Mouse (Mus musculus) cerebellum, adult 9-10 months (tissue): ENCODE data around the gene 5031439G07Rik.
"Not testable (repeated sequence)": the region's sequence is repeated elsewhere in the genome, so short reads cannot be mapped to it uniquely, and the experiment has no call there.

ENCODE experiments used
- DNase-seq: peaks from one replicate; pipeline ENCODE4 v3.0.0; 2022

5031439G07Rik gene

DNA sequence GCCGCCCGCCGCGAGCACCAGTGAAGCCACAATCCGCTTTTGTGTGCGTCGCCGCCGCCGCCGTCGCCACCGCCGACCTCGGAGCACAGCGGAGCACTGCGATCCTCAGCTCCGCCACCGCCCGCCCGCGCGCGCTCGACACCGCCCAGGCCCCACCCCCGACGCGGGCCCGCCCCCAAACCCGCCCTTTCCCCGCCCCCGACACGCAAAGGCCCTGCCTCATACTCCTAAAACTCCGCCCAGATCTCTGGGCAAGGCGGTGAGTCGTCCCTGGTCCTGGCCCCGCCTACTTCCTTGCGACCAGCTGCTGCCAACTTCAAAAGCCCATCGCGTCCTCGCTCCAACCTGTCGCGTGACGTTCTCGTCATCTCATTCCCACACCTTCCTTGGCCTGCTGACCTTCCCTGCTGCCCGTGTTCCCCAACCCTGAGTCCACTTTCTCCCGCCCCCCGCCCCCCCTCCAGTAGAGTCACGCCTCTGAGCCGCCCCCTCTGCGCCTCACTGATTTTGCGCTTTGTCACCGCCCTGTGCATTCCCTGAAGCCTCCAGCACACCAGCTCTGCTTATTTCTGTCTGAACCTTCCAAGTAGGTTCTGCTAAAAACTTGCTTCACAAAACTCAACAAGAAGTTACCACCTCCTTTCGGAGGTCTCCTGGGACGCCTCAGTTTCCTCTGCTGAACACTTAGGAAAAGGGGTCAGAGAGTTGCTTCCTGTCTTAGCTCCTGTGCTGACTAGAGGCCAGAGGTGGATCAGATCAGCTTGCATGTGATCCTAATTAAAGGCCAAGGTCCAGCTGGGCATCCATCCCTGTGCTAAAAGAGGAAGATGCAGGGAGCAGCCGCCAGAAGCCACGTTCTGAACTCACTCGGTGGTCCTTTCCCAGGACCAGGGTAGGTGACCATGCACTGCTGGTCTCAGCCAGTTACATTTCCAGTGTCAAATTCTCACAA is at the start of gene 5031439G07Rik:
TSS of gene 5031439G07Rik (minus strand) at position 678 of the 952 bp plus-strand sequence.
- DNase-seq: peak; percentile 88

DNA sequence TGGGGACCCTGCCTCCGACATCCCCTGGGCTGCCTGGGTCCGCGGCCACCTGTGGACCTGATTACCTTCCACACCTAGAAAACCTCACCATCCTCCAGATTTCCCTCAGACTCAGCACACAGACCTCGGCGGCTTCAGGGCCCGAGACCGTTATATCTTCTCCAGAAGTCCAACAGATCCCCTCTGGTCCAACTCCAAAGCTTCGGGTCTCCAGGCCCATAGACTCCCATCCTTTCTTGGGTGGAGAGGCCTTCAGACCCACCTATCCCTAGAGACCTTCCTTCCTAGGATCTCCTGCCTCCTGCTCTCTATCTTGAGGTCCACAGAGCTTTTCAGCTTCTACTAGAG is 49.0 kb upstream of the 5031439G07Rik start:
- DNase-seq: no peak

DNA sequence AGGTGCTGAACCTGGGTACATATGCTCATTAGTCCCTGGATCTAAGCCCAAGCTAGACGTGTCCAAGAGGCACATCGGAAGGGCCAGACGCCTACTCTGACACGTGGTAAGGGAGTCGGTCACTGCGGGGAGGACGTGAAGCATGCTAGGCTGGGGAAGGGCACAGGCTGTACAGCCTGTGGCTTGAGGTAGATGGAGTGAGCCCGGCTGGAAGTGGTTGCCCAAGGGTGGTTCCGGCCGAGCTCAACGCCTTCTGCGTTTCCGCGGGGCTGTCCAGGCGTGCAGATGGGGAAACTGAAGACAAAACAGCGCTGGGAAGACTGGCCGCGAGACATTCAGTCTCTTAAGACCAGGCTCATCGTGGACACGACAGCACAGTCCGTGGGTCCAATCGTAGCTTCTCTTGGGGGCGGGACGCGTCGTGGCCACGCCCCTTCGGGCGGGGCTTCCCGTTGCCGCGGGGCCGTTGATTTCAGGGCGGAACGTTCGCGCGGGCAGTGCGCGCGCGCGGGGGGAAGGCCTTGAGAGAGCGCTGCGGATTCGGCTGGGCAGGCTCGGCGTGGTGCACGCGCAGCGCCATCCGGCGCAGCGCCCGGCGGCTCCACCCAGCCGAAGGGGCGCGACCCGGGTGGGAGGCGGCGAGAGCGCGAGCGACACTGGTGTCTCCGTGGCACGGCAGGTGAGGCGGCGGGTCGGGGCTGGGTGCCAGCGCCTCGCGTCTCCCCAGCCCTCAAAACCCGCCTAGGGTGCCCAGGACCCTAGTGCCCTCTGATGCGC is 48.4 kb upstream of the 5031439G07Rik start:
- DNase-seq: peak; percentile 99

DNA sequence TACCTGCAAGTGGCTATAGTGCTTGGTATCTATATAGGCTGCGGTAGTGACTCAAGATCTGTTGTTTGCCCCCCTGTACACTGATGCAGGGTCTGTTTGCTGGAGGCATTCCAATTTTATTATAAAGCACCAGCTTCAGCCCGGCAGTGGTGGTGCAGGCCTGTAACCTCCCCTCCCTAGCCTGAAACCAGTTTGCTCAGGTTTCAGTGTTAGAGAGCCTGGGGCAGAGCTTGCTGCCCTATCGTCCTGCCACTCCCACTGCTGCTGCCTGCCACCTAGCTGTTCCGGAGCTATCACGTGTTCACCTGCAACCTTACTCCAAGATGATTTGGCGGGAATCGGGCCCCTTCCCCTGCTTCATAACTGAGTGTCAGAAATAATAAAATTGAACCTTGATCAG is 45.6 kb upstream of the 5031439G07Rik start:
- DNase-seq: not testable (repeated sequence)

DNA sequence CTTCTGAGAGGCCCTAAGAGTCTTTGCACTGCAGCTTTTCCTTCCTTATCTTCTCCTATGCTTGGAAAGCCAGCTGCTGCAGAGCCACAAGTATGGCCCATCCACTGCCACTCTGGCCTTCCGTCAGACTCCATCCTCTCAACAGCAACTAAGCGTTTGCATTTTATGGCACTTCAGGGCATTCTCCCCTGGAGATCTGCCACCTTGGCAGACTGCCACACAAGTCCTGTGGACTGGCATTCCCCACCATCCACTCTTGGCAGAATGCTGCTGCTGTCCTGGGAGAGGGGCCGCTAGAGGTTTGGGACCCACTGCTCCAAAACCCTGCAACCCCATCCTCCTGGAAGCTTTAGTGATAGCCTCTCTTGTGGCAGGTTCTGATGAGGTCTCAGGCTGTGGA is 43.5 kb upstream of the 5031439G07Rik start:
- no peak for DNase-seq

DNA sequence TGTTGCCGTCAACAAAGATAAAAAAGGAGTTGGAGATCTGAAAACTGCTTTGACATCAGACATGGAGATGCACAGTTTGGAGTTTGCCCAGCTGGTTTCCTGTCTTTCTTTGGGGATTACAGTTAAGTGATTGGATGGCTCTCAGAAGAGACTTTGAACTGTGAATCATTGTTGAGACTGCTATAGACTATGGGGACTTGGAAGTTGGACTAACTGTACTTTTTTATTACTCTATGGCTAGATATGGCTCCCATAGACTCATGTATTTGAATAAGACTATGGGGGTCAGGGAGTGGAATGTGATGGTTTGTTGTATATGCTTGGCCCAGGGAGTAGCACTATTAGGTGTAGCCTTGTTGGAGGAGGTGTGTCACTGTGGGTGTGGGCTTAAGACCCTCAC is 42.3 kb upstream of the 5031439G07Rik start:
- not testable (repeated sequence) for DNase-seq

DNA sequence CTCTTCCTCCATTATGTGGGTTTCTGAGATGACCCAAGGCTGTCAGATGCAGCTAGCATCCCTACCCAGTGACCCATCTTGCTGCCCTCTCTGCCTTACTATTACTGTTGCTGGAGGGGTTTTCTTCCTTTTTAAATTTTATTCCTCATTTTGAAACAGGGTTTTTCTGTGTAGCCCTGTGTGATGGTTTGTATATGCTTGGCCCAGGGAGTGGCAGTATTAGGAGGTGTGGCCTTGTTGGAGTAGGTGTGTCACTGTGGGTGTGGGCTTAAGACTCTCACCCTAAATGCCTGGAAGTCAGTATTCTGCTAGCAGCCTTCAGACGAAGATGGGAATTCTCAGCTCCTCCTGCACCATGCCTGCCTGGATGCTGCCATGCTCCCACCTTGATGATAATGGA is 40.3 kb upstream of the 5031439G07Rik start, which contains the start of gene Fam118a:
TSS of gene Fam118a (plus strand) at position 301 of the 400 bp plus-strand sequence.
- not testable (repeated sequence) for DNase-seq

DNA sequence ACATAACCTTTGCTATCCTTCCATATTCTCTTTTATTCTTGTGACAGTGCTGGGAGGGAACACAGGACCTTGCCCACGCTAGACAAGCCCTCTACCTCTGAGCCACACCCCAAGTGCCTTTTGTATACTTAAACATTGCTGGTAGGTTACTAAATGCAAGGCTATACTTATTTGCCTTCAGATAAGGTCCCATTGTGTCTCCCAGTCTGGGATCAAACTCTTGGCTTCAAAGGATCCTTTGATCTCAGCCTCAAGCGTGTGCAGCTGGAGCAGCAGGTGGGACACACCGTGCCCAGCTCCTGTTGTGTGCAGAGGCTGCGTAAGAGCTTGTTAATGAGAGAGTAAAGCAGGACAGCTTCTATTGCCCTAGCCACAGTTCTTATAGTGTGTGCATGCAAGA is 39.4 kb upstream of the 5031439G07Rik start:
- no peak for DNase-seq

DNA sequence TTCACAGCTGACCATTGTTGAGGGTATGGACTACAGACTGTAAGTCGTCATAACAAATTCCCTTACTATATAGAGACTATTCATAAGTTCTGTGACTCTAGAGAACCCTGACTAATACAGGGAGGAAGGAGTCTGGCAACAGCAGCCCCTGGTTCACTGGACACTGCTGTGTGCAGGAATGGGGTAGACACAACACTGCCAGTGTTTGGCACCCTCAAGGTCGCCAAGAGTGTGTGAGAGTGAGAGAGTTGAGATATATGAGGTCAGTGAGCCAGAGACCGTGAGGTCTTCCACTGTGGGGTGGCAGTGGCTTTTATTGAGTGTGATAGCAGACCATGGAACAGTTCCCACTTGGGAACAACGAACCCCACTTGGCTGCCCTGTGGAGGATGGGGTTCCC is 37.8 kb upstream of the 5031439G07Rik start:
- no peak for DNase-seq

DNA sequence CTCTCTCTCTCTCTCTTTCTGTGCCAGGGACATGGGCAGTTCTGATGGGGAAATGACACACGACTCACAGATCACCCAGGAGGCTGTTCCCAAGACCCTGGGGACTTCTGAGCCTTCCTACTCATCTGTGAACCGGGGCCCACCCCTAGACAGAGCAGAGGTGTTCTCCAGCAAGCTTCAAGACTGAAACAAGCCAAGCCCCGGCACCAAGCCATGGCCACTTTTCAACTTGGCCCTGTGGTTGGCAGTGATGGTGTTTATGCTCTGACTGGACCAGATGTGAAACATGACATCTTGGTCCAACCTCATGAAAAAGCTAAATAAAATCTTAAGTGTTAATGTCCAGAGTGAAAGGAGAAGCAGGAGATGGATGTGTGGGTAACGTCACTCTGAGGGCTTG is 33.9 kb upstream of the 5031439G07Rik start:
- DNase-seq: no peak

DNA sequence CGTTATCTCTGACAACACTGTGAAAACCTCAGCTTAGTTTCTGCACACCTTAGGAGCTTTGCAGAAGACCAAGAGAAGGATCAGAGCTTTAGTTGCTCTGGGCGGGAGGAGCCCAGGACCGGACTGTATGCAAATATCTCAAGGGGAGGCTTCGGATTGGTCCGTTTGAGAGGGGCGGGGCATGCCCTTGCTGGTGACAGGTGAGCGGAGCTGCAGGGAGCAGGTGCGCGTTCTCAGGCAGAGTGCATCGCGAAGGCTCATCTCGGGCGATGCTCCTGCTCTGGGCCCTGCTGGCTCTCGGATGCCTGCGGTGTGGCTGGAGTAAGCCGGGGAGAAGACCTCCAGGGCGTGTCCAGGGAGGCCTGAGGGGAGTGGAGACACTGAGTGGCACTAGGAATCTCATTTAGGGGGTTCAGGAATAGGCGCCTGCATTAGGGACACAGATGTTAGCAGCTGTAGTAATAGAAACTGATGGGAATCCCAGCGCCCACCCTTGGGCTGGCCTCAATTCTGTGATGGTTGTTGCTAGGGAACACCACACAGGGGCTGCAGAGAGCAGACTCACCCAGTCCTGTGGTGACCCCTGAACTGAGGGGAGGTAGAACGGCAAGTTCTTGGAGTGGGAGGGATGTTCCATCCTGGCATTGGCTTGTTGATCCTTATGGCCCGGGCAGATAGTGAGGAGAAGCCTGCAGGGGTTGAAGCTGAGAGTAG is 28.8 kb upstream of the 5031439G07Rik start, which contains the start of gene Upk3a:
TSS of gene Upk3a (plus strand) at position 191 of the 714 bp plus-strand sequence.
- DNase-seq: no peak

DNA sequence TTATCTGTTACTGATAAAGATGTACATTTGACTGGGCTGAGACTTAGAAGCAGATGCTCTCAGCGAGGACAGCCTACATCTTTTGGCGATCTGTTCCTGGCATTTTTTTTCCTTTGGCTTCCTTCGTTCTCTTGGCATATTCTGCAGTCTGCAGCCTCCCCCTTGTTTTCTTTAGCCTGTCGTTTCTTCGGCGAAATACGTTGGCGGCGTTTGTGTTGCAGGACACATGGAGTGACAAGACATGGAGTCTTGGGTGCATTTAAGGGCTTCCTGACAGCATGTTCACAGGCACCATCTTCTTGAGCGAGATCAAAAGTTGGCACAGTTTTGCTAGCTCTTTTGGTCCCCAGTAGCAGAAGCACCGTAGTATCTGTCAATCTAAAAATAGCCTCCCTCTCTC is 27.4 kb upstream of the 5031439G07Rik start:
- no peak for DNase-seq

DNA sequence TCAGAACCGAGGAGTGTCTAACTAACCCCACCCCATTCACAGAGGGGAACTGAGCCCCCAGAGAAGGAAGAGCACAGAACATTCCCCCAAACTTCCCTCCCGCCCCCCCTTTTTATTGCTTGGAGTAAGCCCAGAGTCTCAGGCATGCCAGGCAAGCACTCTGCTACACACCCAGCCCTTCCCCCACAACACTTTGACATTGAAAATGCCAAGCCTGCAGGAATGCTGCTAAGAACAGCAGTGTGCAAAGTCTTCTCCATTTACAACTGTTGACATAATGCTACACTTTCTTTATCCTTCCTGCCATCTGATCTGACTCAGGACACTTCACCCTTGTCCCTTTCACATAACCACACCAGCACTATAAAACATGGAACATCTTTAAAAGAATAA is 24.3 kb upstream of the 5031439G07Rik start:
- no peak for DNase-seq

DNA sequence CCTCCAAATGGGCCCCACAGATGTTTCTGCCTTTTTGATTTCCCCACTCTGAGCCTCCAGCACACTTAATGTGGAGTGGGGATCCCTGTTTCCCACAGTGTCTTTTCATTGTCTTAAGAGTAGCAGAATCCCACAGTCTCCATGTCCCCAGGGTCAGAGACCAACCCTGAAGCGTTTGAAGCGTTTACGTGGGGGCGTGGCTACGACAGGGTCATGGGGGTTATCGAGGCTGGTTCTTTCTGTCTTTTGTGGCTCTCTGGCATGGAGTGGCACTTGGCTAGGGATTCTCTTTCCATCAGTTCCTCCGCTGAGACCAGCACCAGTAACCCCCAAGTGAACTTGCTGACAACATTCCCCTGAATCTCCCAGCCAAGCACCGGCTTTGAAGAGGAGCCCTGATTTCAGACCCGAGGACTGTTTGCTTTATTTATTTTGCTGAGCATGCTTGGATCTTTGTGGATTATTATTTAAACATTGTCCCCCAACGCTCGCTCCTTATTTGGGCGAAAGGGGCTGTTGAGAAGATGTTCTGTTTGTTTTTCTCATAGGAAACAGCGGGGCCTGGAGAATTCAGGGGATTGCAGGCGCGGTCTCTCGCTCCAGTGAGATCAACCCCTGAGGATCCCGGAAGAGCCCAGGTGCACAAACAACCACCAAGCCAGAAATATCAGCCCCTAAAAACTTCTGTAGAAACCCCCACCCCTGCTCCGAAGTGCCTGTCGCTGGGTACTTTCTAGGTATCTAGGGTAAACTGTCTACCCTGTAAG is 23.7 kb upstream of the 5031439G07Rik start:
- DNase-seq: no peak

DNA sequence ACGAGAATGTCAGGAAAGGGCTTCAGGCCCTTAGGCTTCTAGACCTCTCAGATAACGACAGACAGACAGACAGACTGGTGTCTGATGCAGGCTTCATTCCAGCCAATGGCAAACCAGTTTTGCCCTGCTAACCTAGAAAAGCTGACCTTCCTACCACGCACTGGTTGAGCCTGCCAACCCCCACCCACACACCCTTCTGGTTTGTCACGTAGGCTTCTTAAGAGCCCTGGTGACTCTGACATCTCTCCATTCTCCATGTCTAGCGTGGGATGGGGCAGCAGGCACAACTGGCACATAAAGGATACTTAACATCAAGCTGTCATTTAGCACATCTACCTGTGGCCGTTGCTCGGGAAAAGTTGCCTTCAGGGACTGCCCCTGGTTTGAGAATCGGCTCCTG is 21.3 kb upstream of the 5031439G07Rik start:
- no peak for DNase-seq

DNA sequence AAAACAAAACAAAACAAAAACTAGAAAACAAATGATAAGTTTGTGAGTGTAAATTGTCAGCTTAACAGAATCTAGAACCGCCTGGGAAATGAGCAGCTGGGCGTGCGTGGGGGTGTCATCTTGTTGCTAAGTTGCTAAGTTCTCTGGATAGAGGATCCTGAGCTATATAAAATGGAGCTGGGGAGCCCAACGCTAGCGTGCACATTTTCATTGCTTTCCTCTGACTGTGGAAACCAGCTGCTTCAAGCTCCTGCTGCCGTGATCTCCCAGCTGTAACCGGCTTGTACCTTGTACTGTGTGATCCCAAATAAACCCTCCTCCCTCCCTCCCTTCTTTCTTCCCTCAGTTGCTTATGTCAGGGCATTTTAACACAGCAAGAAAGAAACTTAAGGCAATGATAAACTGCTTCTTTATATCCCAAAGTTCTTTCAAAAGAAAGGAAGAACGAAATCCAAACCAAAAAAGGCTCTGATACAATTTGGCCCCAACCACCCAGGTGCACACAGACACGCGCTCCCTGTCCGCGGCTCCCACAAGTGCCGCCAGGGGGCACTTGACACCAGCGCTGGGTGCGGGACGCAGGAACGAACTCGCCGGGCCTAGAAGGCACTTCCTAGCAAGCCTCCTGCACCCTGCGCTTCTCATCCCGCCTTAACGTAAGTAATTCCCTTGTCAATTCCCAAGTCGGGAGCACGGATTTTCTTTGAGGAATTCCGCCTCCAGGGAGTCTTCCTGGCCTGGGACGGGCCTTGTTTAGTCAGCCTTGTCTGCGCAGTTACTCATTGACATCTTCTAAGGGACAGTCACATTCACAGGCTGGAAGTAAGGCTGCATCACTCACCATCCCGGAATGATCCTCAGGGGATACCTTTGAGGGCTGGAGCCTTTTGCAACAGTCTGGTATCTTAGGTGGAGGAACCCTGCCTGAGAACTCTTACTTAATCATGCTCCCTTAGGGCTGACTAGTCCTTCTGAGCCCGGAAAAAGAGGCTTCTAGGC is 12.9 kb upstream of the 5031439G07Rik start:
- peak; percentile 77 for DNase-seq

DNA sequence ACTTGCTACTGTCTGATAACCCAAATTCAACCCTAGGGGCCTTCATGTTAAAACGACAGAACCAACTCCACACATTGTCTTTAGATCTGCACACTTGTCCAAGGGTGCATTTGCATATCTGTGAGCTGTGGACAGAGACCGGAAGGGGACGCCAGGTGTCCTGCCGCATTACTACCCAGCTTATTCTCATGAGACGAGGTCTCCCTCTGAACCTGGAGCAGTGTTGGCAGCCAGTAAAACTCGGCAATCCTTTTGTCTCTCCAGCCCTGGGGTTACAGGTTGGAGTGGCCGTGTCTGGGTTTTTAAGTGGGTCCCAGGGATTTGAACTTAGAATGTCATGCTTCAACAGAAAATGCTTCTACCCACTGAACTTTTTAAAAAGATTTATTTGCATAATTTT is 11.6 kb upstream of the 5031439G07Rik start:
- no peak for DNase-seq

DNA sequence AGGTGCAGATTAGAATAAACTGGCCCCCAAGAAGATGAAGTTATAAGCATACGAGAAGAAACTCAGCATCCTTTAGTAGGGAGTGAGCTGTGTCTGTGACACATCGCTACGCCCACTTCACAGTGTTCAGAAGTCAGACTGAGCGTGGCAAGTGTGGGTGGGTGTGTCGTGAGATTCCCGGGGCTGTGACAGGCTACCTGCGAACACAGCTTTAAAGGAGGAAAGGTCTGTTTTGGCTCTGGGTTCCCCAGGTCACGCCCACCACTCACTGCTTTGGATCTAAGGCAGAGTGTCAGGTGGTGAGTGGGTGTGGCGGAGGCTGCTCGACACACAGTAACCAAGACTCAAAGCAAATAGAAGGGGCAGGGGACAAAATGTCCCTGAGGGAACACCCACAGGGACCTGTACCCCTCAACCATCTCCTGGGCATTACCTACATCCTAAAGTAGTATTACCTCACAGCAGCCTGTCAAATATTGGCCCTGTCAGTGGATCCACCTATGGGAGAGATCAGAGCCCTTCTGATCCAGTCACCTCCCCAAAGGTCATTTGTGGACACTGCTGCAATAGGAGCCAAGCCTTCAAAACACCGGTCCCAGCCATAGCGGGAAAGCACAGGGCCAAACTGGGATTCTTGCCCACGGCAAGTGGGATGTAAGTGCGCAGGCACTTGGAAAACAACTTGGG is 9.6 kb upstream of the 5031439G07Rik start:
- DNase-seq: no peak

DNA sequence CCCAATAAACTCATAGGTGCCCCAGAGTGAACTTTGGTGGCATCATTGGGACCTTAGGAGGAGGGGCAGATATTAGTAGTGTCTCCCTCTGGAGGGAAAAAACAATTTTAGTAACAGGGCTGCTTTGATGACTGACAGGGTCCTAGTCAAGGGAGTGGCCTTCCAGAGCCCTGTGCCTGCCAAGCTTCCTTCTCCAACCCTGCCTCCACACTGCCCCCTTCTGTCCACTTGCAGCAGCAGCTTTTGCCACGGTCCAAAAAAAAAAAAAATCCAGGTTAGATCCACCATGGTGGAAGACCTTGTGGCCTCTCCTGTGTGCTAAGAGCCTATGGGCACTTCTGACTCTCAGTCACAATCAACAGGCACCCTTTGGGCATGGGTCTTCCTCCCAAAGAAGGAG is 7.6 kb upstream of the 5031439G07Rik start:
- DNase-seq: no peak

DNA sequence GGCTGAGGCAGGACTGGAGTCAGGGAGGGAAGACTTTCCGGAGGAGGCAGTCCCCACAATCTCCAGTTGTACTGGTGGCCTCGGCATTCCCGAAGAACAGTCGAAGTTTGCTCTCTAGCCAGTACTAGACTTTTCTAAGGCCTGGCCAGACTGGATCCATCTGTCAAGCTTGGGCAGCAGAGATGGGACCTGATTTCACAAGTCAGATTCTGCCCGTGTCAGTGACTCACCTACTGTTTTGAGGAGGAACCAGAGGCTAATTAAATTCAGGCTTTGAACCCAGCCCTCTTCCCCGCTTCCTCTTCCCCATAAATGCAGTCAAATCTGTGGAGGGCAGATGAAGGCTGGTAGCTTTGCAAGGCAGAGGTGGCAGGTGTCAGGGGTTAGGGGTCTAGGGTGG is 6.7 kb upstream of the 5031439G07Rik start:
- DNase-seq: no peak
